Mouse (Mus musculus) forebrain, embryonic 10.5 days (tissue): ENCODE data around the gene Gss. TPM values are rescaled to one million over a fixed set of nuclear protein-coding genes. Genes with fewer than 3 reads are reported as not detected.
"Not testable (repeated sequence)": the region's sequence is repeated elsewhere in the genome, so short reads cannot be mapped to it uniquely, and the experiment has no call there.

ENCODE experiments used
- DNase-seq: peaks from one replicate; pipeline ENCODE4 v3.0.0-alpha.2; 2017; ENCODE audit warnings: low spot score; ENCODE audit errors: extremely low spot score
- H3K27ac ChIP-seq: fragments of 300-500 bp; sonication (generic); 2 replicates; pipeline ENCODE4 v1.5.1; 2016; ENCODE audit warnings: mild to moderate bottlenecking
- H3K27me3 ChIP-seq: fragments of 300-500 bp; sonication (generic); 2 replicates; pipeline ENCODE4 v1.6.1; 2016; ENCODE audit warnings: mild to moderate bottlenecking; ENCODE audit not compliant: poor library complexity, severe bottlenecking
- H3K36me3 ChIP-seq: fragments of 300-500 bp; sonication (generic); replicated peaks from 2 replicates; pipeline ENCODE4 v1.6.1; 2016; ENCODE audit warnings: mild to moderate bottlenecking, moderate library complexity
- H3K4me1 ChIP-seq: fragments of 300-500 bp; sonication (generic); 2 replicates; pipeline ENCODE4 v1.6.1; 2016
- H3K4me3 ChIP-seq: fragments of 300-500 bp; sonication (generic); 2 replicates; pipeline ENCODE4 v1.5.1; 2016; ENCODE audit warnings: mild to moderate bottlenecking, moderate library complexity
- H3K9me3 ChIP-seq: fragments of 300-500 bp; sonication (generic); 2 replicates; pipeline ENCODE4 v1.6.1; 2016; ENCODE audit warnings: mild to moderate bottlenecking, moderate library complexity
- WGBS: fragments of 180-500 bp; shearing (Covaris S2); methylation state at CpG from one replicate; pipeline ENCODE4 v1.1.7; 2016; 5-methylcytosine and 5-hydroxymethylcytosine counted together
- polyA plus RNA-seq: library from polyadenylated mRNA; unstranded; fragments of >200 nt; fragmentation: Nextera tagmentation; extraction: Ambion mirVana; gene quantifications from 2 replicates; pipeline ENCODE4 v1.2.1, GENCODE M21; 2016

Gss gene
- polyA plus RNA-seq, 1 experiment from 2014 or later: 24.2 TPM

GRCm38 (mm10) chr2:155610978-155611377, 18.4 kb upstream of the Gss start, which contains the start of gene Myh7b:
Gene Myh7b (plus strand): TSS chr2:155611212.
- H3K27me3 ChIP-seq: peaks cover 31% of the 10 kb centered on the region
- no peak within 1 kb of the TSS for H3K27ac ChIP-seq
- peaks cover 18% of the 10 kb centered on the region for H3K4me1 ChIP-seq
- H3K9me3 ChIP-seq: no peaks in the 10 kb centered on the region
- 44% methylated on average over 4 of the region's 4 CpGs for WGBS
- DNase-seq: no peak
- H3K36me3 ChIP-seq: no peaks in the 10 kb centered on the region
- H3K4me3 ChIP-seq: no peak within 1 kb of the TSS

- 0 out of 2 replicates have a peak, but pooled peaks cover 1% of the 10 kb centered on the region for H3K27me3 ChIP-seq
- 88% methylated on average over 4 of the region's 4 CpGs for WGBS
- DNase-seq: no peak
- H3K27ac ChIP-seq: 0 out of 2 replicates have a peak overlapping the region, but pooled peaks have one; percentile 44
- H3K4me3 ChIP-seq: no peak overlapping the region
- H3K4me1 ChIP-seq: peaks cover 16% of the 10 kb centered on the region
- H3K9me3 ChIP-seq: no peaks in the 10 kb centered on the region
- no peaks in the 10 kb centered on the region for H3K36me3 ChIP-seq
These were observed 13.8 kb upstream of the Gss start for GRCm38 (mm10) chr2:155606360-155606759.

GRCm38 (mm10) chr2:155605236-155605589, 12.6 kb upstream of the Gss start:
- not testable (repeated sequence) for H3K9me3 ChIP-seq, H3K27me3 ChIP-seq, H3K4me3 ChIP-seq, DNase-seq, H3K36me3 ChIP-seq
- WGBS: 80% methylated on average over 4 of the region's 4 CpGs
- peaks cover 11% of the 10 kb centered on the region for H3K4me1 ChIP-seq
- H3K27ac ChIP-seq: 0 out of 2 replicates have a peak overlapping the region, but pooled peaks have one; percentile 13

- peak overlapping the region; percentile 13; the same call in 1 of the 2 replicates for H3K27ac ChIP-seq
- WGBS: 52% methylated on average over 10 of the region's 10 CpGs
- no peaks in the 10 kb centered on the region for H3K36me3 ChIP-seq
- H3K4me1 ChIP-seq: peaks cover 11% of the 10 kb centered on the region
- H3K9me3 ChIP-seq: no peaks in the 10 kb centered on the region
- DNase-seq: no peak
- H3K27me3 ChIP-seq: no peaks in the 10 kb centered on the region
- H3K4me3 ChIP-seq: no peak overlapping the region
These were observed 12.1 kb upstream of the Gss start for GRCm38 (mm10) chr2:155604560-155605235.

- no peak for DNase-seq
- Histone ChIP-seq H3K9me3 (no peaks in the 10 kb centered on the region), H3K36me3 (no peaks in the 10 kb centered on the region), H3K4me3 (no peak overlapping the region), H3K27ac (no peak overlapping the region), H3K27me3 (no peaks in the 10 kb centered on the region), H3K4me1 (peaks cover 11% of the 10 kb centered on the region)
- WGBS: 71% methylated on average over 3 of the region's 3 CpGs
These were observed 11.1 kb upstream of the Gss start for GRCm38 (mm10) chr2:155603707-155604106.

GRCm38 (mm10) chr2:155595516-155595915, 2.9 kb upstream of the Gss start:
- no peak for DNase-seq
- Histone ChIP-seq H3K27ac (no peak overlapping the region), H3K9me3 (no peaks in the 10 kb centered on the region), H3K4me3 (no peak overlapping the region), H3K4me1 (peaks cover 18% of the 10 kb centered on the region), H3K27me3 (no peaks in the 10 kb centered on the region), H3K36me3 (no peaks in the 10 kb centered on the region)
- 87% methylated on average over 6 of the region's 6 CpGs for WGBS

GRCm38 (mm10) chr2:155592854-155593283, 259 bp upstream of the Gss start:
- Histone ChIP-seq H3K4me3 (peak overlapping the region; percentile 70), H3K27me3 (no peaks in the 10 kb centered on the region), H3K27ac (peak overlapping the region; percentile 90), H3K9me3 (no peaks in the 10 kb centered on the region), H3K4me1 (peaks cover 18% of the 10 kb centered on the region), H3K36me3 (no peaks in the 10 kb centered on the region)
- no peak for DNase-seq
- WGBS: 0% methylated on average over 9 of the region's 9 CpGs

- no peaks in the 10 kb centered on the region for H3K9me3 ChIP-seq
- peak overlapping the region; percentile 90 for H3K27ac ChIP-seq
- H3K36me3 ChIP-seq: no peaks in the 10 kb centered on the region
- peak overlapping the region; percentile 70 for H3K4me3 ChIP-seq
- no peaks in the 10 kb centered on the region for H3K27me3 ChIP-seq
- DNase-seq: peak; percentile 21
- peaks cover 18% of the 10 kb centered on the region for H3K4me1 ChIP-seq
- WGBS: 9% methylated on average over 6 of the region's 6 CpGs
These were observed 934 bp downstream of the Gss start for GRCm38 (mm10) chr2:155591676-155592075.

GRCm38 (mm10) chr2:155590876-155591275, 1.7 kb downstream of the Gss start:
- H3K36me3 ChIP-seq: no peaks in the 10 kb centered on the region
- no peaks in the 10 kb centered on the region for H3K27me3 ChIP-seq
- WGBS: 97% methylated on average over 2 of the region's 2 CpGs
- no peak for DNase-seq
- no peaks in the 10 kb centered on the region for H3K9me3 ChIP-seq
- no peak overlapping the region for H3K4me3 ChIP-seq
- peaks cover 20% of the 10 kb centered on the region for H3K4me1 ChIP-seq
- H3K27ac ChIP-seq: 0 out of 2 replicates have a peak overlapping the region, but pooled peaks have one; percentile 90

GRCm38 (mm10) chr2:155589521-155589920, 3.1 kb downstream of the Gss start:
- DNase-seq: no peak
- H3K9me3 ChIP-seq: no peaks in the 10 kb centered on the region
- no peak overlapping the region for H3K4me3 ChIP-seq
- H3K27ac ChIP-seq: no peak overlapping the region
- WGBS: 87% methylated on average over 6 of the region's 6 CpGs
- H3K27me3 ChIP-seq: no peaks in the 10 kb centered on the region
- H3K4me1 ChIP-seq: peaks cover 30% of the 10 kb centered on the region
- no peaks in the 10 kb centered on the region for H3K36me3 ChIP-seq

GRCm38 (mm10) chr2:155588136-155588535, 4.5 kb downstream of the Gss start:
- H3K27me3 ChIP-seq: no peaks in the 10 kb centered on the region
- H3K36me3 ChIP-seq: no peaks in the 10 kb centered on the region
- no peaks in the 10 kb centered on the region for H3K9me3 ChIP-seq
- 86% methylated on average over 3 of the region's 3 CpGs for WGBS
- peaks cover 29% of the 10 kb centered on the region for H3K4me1 ChIP-seq
- H3K27ac ChIP-seq: no peak overlapping the region
- no peak overlapping the region for H3K4me3 ChIP-seq
- no peak for DNase-seq

GRCm38 (mm10) chr2:155585486-155585885, 7.1 kb downstream of the Gss start:
- no peaks in the 10 kb centered on the region for H3K27me3 ChIP-seq
- DNase-seq: no peak
- no peak overlapping the region for H3K4me3 ChIP-seq
- H3K27ac ChIP-seq: no peak overlapping the region
- WGBS: 51% methylated on average over 10 of the region's 10 CpGs
- H3K4me1 ChIP-seq: peaks cover 12% of the 10 kb centered on the region
- H3K9me3 ChIP-seq: no peaks in the 10 kb centered on the region
- no peaks in the 10 kb centered on the region for H3K36me3 ChIP-seq

- DNase-seq: no peak
- H3K4me3 ChIP-seq: no peak overlapping the region
- WGBS: 73% methylated on average over 9 of the region's 9 CpGs
- H3K27me3 ChIP-seq: no peaks in the 10 kb centered on the region
- H3K27ac ChIP-seq: no peak overlapping the region
- H3K4me1 ChIP-seq: peaks cover 12% of the 10 kb centered on the region
- no peaks in the 10 kb centered on the region for H3K36me3 ChIP-seq
- no peaks in the 10 kb centered on the region for H3K9me3 ChIP-seq
These were observed 7.5 kb downstream of the Gss start for GRCm38 (mm10) chr2:155585082-155585481.
